Mouse (Mus musculus) left cerebral cortex, adult 9 months (tissue): ENCODE measurements around the gene Acbd4.

Experiments used
- DNase-seq, 2 experiments: peaks; one replicate each; pipeline ENCODE4 v3.0.0; 2022; ENCODE audit warnings: low spot score in 2 of 2

The Acbd4 gene

GRCm38 (mm10) chr11:103141944-103142255 lies 40.4 kb downstream of the Acbd4 start:
- no peak for DNase-seq

- DNase-seq = peak; percentile 84 to 93
These were observed 41.1 kb downstream of the Acbd4 start for GRCm38 (mm10) chr11:103142441-103143182.

- DNase-seq = no peak
These were observed 43.1 kb downstream of the Acbd4 start for GRCm38 (mm10) chr11:103144309-103145285.

GRCm38 (mm10) chr11:103146386-103146785 lies 44.9 kb downstream of the Acbd4 start:
- DNase-seq = no peak

GRCm38 (mm10) chr11:103147766-103148165 lies 46.3 kb downstream of the Acbd4 start:
- DNase-seq = no peak

GRCm38 (mm10) chr11:103149771-103150170 lies 48.3 kb downstream of the Acbd4 start:
- no peak for DNase-seq

- DNase-seq = peak; percentile 58 to 95
These were observed 57.4 kb downstream of the Acbd4 start for GRCm38 (mm10) chr11:103158621-103159478.

GRCm38 (mm10) chr11:103160738-103161137 lies 59.3 kb downstream of the Acbd4 start:
- no peak for DNase-seq

GRCm38 (mm10) chr11:103161449-103161848 lies 60.0 kb downstream of the Acbd4 start:
- no peak for DNase-seq
